Mouse (Mus musculus) skeletal muscle tissue, adult 2 months (tissue): ENCODE data around the gene Plxna2.

Experiments
- DNase-seq: peaks from one replicate; pipeline ENCODE4 v3.0.0-alpha.2; 2012; ENCODE audit warnings: low read depth, low spot score

Plxna2 gene

GRCm38 (mm10) chr1:194622677-194623076 lies 4.7 kb downstream of the Plxna2 start:
- DNase-seq, result no peak

DNA sequence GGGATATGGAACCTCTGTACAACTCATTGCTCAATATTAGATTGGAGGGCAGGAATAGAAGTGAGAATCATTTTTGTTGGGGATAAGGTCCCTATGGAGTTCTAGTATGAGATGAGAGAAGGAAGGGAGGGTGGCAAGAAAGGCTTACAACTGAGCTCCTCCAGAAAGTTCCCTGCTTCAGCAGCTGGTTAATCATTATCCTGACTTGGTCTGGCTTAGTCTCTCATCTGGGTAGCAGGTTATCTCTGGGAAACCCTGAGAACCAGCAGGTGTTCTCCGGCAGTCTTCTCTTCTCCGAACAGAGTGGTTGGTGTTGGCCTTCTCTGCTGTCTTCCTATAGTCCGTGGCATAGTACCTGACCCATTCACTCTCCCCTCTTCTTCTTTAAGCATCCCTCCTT lies 5.6 kb downstream of the Plxna2 start:
- no peak for DNase-seq

- DNase-seq, result no peak
These were observed 6.4 kb downstream of the Plxna2 start for GRCm38 (mm10) chr1:194624411-194624810.

DNA sequence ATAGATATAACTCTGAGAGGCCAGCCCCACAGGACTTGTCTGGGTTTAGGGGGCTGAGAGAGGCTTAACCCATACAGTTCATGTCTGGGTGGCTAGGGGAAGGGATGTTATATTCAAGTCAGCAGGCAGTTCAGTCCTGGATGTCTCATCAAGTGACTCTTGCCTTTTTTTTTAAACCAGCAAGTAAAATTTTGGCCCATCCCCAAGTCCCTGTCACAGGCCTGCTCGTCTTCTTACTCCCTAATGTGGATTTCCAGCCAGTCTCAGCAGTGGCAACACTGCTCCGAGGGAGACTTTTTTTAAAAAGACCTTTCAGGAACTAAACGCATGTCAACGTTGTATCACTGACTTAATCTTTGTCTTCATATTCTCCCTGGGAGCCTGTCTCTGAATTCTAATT lies 7.0 kb downstream of the Plxna2 start:
- DNase-seq, result no peak

- DNase-seq, result no peak
These were observed 8.1 kb downstream of the Plxna2 start for GRCm38 (mm10) chr1:194626109-194626508.

- DNase-seq, result no peak
These were observed 9.3 kb downstream of the Plxna2 start for GRCm38 (mm10) chr1:194627286-194627685.

GRCm38 (mm10) chr1:194629135-194629689 lies 11.2 kb downstream of the Plxna2 start:
- no peak for DNase-seq

- DNase-seq, result no peak
These were observed 12.6 kb downstream of the Plxna2 start for GRCm38 (mm10) chr1:194630498-194631056.

- no peak for DNase-seq
These were observed 13.6 kb downstream of the Plxna2 start for GRCm38 (mm10) chr1:194631574-194631973.

DNA sequence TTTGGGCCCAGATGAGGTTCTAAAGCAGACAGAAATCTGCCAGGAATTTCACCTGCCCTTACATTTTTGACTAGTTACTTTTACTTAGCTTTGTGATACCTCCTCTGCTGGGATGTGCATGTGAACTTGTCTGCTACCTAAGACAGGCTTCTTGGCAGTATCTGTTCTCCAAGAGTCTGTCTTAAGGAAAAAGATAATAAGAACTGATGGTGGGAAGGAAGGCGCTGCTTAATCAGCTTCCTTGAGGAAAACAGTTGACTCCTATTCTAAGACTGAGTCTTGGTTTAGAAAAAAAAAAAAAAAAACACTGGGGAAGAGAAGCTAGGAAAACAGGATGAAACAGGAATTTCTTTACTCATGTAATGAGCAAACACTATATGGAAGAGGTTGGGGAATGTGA lies 14.0 kb downstream of the Plxna2 start:
- DNase-seq, result no peak

DNA sequence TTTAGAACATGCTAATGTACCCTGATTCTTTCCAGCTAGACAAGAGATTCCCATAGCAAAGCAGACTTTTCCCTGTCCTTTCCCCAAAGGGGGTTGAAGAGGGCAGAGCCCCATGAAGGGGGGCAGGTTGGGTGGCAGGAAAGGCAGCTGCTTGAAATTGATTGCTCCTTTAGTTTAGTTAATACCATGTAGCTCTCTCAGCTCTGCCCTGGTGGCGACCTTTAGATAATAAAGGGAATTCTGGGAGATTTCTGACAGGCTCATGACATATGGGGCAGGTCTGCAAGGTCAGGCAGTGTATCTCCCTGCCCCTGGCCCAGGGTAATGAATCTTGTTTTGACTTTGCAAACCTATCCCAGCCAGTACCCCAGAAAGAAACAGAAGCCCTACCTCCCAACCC lies 17.4 kb downstream of the Plxna2 start:
- no peak for DNase-seq

DNA sequence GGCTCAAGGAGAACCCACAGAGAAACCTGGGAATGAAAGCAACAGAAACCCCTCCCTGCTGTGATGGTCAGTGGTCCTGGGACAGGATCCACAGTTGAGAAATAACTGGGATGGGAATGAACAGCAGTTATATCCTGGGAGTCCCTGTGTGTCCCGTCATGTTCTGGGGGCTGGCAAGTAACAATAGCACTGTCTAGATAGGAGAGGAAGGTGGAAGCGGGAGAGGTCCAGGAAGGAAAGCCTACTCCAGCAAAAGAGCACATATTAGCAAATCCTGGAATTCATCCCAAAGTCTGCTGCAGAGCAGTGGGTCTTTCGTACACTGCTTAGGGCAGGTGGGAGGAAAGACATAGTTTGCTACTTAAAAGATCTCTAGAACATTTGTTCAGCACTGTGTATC lies 17.9 kb downstream of the Plxna2 start:
- no peak for DNase-seq

GRCm38 (mm10) chr1:194637391-194638304 lies 19.6 kb downstream of the Plxna2 start:
- no peak for DNase-seq

DNA sequence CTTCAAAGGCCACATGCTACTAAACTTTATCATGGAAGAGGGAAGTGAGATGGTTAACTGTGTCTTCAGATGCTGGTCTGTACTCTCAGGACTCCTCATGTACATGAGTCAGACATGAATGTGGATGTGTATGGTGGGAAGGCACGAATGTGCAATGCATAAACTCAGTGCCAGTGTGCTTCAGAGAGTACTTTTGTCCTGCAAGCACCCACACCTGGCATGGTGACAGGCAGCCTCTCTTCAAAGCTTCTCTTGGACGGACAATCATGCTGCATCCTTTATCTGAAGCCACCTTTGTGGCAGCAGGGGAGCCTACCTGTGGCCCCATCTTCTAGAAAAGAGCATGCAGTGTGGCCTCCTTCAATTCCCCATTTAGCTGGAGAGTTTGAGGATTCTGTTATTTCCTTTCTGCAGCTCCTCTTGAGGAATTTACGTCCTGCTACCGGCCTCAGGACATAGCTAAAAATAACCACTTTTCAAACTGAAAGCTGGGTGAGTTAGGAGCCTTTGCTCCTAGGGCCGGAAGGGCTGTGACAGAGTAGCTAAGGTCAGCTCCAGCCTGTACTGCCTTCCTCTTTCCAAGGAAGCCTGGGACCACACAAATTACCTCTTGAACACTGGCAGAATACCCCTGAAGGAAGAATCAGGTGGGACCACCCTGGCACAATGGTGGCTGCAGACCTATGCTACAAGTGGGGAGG lies 23.7 kb downstream of the Plxna2 start:
- no peak for DNase-seq

DNA sequence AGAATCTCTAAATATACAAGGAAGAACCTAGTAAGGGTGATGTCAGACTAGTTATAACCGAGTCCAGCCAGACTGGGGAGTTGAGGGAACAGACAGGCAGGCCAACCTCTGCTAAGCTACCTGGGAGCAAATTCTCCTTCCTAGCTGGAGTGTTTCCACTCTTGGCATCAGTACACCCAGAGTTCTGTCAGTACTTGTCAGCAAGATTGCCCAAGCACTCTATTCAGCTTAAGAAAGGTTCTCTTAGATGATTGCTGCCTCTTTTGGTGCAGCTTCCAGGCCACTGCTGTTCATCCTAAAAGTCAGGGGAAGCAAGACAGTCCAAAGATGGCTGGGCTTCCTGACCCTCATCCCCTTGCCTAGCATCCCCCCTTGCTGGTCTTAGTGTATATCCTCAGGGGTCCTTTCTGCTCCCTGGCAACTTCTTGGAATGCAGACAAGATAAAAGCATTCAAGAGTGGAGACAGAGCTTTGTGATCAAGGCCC lies 24.3 kb downstream of the Plxna2 start:
- no peak for DNase-seq

- no peak for DNase-seq
These were observed 25.9 kb downstream of the Plxna2 start for GRCm38 (mm10) chr1:194643930-194644329.

DNA sequence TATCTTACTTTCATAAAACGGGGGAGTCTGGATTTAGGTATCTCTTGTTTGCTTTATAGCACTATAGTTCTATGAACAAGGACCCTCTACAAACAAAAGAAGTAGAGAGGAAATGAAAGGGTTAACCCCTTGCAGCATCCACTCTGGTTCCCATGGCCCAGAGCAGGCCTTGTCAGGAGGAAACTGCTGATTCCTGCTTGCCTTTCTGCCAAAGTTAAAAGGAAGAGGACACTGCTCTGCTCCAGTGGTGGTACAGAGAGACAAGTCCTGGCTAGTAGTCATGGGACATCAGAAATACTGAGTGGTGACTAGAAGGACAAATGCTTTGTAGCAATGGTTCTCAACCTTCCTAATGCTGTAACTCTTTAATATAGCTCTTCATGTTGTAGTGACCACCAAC lies 27.9 kb downstream of the Plxna2 start:
- DNase-seq, result no peak

GRCm38 (mm10) chr1:194650076-194650475 lies 32.1 kb downstream of the Plxna2 start:
- no peak for DNase-seq

DNA sequence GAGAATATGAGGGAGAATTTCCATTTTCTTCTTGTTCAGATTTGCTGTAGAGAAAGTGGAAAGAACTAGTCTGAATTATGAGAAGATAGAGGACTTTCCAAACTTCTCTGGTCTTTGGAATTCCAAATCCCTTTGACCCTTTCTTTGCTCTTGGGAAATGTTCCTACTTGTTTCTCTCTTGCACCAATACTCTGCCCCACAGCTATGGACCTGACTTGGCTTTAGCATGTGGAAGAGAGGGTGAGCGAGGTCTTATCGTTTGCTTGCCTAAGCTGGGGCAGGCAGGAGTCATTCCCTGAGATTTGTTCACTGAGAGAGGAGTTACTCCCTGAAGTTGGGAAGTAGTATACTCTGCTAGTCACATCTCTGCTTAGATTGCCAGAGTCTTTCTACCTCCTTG lies 32.5 kb downstream of the Plxna2 start:
- DNase-seq, result no peak

GRCm38 (mm10) chr1:194651987-194652386 lies 34.0 kb downstream of the Plxna2 start:
- DNase-seq, result peak; percentile 30

GRCm38 (mm10) chr1:194658459-194659160 lies 40.6 kb downstream of the Plxna2 start:
- DNase-seq, result peak; percentile 25
